Mouse (Mus musculus) right cerebral cortex, adult 2 months (tissue): Measurements from ENCODE around the gene Hspa1l.

Experiments
- DNase-seq, 2 experiments: peaks; one replicate each; pipeline ENCODE4 v3.0.0; 2021 to 2022; ENCODE audit warnings: low spot score in 2 of 2

Gene Hspa1l

GRCm38 (mm10) chr17:35023756-35024155 lies 51.3 kb downstream of the Hspa1l start:
- DNase-seq = no peak

DNA sequence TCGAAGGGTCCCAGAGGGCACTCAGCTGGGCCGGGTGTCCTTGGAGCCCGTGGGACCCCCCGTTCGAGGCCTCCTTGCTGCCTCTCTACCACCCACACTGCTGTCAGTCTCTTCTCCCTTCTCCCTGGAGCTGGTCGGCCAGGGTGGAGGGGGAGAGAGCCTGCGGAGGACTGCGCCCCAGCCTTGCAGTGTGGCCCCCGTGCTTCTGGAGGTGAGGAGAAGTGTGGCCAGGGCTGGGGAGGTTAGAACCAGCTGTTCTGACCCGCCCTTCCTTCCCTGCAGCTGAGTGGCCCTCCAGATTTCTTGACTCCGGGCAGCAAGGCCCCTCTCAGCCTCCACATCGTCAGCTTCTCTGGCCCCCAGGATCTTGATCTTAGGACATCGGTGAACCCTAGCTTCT lies 51.8 kb downstream of the Hspa1l start:
- DNase-seq = no peak

DNA sequence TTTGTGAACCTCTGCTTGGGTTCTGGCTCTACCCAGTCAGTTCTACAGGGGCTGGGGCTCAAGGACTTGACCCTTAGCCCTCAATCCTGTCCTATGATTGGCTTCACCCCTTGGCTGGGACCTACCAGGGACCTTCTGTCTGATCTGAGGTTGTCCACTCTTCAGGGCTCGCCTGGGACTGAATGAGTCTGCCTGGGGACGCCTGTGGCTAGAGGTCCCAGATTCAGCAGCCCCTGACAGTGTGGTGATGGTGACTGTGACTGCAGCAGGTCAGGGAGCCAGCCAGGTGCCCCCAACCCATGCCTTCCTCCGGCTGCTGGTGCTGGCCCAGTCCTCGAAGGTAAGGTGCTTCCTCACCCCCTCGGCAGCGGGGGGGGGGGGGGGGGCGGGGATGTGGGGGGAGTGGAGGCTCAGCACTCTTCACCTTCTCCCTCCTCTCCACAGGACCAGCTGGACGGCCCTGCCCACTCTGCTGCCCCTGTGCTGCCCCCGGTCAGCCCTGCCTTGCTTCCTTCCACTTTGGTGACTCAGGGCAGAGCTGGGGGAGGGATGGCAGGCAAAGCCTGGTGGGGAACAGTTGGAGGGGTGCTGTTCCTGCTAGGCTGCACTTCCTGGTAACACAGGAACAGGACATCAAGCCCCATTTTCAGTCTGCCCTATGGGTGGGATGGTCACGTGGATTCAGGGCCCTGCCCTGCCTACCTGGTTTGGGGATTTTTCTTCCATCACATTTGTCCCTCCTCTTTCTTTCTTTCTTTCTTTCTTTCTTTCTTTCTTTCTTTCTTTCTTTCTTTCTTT lies 52.4 kb downstream of the Hspa1l start:
- no peak for DNase-seq

- DNase-seq = no peak
Measured at GRCm38 (mm10) chr17:35026206-35026605, 53.7 kb downstream of the Hspa1l start.

- DNase-seq = no peak
Measured at GRCm38 (mm10) chr17:35027277-35028068, 55.0 kb downstream of the Hspa1l start, which contains the start of gene Sapcd1. TSS of gene Sapcd1 (minus strand) at chr17:35028016.

- DNase-seq = no peak
Measured at GRCm38 (mm10) chr17:35028315-35028714, 55.8 kb downstream of the Hspa1l start.
